Mouse (Mus musculus): ENCODE measurements around the gene Il1rl2. TPM values are rescaled to one million over a fixed set of nuclear protein-coding genes. Genes with fewer than 3 reads are reported as not detected.

Gene Il1rl2
- total RNA-seq, 2 experiments from 2014 or later = 1.0 to 1.7 TPM

DNA sequence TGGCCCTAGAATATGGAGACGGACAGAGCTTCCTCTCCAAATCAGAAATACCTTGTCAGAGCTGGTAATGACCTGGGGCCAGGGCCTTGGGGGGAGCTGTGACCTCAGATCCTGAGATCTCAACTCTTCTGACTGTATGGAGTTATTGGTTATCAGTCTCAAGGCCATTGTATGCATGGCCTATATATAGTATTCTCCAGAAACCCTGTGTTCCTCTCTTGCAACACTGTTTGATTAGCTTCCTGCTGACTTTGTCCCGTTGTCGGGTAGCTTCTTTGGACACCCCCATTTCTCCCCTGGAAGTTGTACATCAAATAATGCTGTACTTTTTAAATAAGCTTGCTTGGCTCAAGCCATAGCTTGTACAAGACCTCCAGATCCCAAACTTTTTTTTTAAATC lies 1.9 kb upstream of the Il1rl2 start:
- no peak for DNase-seq
- intact Hi-C loops (cut with DNase I) = no loop called here

DNA sequence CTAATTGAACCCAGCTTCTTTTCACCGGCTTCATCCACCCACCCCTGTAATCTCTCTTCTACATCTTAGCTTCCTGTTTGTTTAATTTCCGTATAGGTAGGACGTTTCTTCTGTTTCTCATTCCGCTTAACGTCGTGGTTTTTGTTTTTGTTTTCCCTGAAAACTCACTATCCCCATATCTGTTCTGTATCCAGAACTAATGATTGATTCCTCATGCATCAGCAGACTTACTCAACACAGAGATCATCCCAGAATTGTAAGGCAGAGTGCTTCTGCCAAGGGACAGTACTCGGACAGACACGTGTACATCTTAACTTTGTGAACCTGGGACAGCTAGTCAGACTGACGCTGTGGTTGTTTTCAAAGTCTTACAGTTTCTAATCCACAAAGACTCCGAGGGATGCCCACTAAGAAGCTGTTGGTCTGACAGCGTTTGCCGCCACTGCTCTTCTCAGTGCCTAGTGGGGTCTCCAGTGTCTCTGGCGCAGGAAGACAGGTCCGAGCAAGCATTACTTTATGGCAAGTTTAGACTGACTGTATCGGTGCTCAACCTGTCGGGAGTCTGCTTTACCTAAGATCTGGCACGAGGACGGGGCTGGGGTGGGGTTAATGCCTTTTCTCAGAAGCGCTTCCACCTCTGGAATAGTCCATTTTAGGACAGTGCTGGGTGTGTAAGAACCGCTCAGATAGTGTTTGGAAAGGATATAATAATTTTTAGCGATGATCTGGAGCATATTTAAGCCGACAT lies 719 bp downstream of the Il1rl2 start:
- intact Hi-C loops (cut with DNase I) = no loop called here
- DNase-seq = no peak

DNA sequence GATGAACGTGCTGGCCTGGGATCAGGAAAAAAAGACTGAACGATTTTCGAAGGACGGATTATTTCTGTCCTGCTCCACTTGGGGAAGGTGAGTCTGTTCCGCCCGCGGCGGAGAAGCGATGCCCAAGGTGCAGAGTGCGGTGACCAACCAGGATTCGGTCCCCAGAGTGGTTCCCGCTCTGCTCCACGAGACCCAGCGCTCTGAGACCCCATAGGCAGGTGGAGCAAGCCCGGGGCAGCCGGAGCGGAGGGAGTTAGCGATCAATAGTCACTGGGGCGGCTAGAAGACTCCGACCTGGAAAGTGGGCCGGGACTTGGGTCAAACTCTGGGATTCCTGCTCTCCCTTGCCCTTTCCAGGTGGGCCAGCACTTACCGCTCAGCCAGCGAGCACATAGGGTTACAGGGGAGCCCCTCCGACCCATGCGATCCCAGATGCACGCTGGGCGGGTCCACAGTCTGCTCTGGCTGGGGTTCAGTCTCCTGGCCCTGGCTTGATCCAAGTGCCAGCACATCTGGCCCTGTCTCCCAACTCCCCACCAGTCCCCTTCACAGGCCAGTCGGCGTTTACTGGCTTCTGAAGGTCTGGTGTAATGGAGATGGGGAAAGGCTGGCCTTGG lies 1.4 kb downstream of the Il1rl2 start:
- no peak for DNase-seq
- intact Hi-C loops (cut with DNase I) = no loop called here

DNA sequence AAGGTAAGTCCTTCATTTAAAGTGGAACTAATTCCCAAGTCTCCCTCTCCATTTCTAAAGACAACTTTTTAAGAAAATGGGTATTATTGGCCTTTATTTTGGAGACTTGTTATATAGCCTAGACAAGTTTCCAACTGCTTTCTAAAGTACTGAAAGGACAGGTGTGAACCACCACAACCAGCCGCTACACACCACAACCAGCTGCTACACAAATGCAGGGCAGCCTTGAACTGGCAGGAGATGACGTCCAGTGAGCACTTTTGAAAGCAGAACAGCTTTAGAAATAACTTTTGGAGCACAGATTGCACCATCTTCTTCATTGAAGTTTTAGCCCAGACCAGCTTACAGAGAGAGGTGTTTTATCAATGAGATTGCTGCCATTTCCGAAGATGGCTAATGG lies 3.2 kb downstream of the Il1rl2 start:
- intact Hi-C loops (cut with DNase I) = no loop called here
- DNase-seq = no peak

DNA sequence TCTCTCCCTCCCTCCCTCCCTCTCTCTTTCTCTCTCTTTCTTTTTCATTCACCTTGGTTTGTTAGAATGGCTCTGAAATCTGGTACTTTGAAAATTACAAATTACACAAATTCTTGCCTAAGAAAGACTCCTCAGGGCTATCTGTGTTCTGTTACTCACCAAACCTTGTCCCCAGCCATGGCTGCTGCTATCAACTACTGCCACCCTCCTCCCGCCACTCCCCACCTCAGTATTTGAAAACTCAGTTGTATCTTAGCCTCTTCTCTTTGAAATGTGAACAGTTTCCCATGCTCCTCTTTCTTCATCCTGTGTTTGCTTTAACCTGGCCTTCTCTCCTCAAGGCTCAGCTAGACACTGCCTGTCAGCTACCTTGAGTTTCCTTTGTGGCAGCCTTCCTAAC lies 5.1 kb downstream of the Il1rl2 start:
- intact Hi-C loops (cut with DNase I) = no loop called here
- no peak for DNase-seq

DNA sequence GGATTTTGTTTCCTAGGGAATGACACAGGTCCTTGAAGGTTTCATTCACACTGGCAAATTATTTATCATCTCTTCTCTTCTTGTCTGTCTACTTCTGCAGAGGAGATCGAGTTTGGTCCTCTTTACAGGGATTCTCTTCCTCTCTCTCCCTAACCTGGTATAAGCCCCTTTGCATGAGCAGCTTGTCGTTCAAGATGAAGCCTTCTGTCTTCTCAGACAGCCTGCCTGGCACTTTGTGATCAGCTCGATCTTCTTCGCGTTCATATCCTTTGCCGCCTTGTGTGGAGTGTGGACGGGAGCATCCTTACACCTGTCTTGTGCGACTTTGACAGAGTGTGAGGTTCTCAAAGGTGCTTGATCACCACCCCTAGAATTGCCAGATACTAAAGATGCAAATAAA lies 5.8 kb downstream of the Il1rl2 start:
- DNase-seq = no peak
- intact Hi-C loops (cut with DNase I) = no loop called here

DNA sequence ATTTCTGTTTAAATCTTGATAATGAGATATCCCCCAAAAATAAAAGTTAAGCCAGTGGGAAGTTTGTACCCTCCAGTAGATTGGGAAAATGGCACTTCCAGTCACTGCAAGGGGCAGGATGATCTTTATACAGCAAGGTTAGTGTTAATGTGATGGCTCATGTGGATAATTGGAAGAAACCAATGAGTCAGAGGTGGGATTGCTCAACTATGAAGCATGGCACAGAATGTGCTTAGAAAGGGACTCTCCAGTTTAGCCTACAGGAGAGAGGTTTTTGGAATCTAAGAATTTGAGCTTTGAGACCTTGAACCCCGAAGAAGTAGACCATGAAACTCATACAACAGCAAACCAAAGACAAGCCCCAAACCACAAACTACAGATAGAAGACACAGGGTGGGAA lies 14.9 kb downstream of the Il1rl2 start:
- intact Hi-C loops (cut with DNase I) = no loop called here
- DNase-seq = no peak

DNA sequence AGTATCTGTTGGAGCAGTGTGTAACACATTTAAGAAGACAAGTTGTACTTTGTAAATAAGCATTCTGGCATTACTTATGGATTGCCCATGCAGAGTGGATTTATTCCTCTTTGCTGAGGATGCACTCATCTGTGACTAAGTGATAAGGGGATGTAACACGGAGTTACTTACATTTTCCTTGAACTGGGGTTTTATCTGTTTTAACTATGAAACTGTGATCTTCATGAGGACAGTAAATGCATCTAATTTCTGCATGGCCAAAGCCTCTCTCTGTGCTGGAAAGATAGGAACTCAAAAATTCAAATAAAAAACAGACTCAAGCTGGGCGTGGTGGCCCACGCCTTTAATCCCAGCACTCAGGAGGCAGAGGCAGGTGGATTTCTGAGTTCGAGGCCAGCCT lies 15.7 kb downstream of the Il1rl2 start:
- intact Hi-C loops (cut with DNase I) = no loop called here
- DNase-seq = no peak

DNA sequence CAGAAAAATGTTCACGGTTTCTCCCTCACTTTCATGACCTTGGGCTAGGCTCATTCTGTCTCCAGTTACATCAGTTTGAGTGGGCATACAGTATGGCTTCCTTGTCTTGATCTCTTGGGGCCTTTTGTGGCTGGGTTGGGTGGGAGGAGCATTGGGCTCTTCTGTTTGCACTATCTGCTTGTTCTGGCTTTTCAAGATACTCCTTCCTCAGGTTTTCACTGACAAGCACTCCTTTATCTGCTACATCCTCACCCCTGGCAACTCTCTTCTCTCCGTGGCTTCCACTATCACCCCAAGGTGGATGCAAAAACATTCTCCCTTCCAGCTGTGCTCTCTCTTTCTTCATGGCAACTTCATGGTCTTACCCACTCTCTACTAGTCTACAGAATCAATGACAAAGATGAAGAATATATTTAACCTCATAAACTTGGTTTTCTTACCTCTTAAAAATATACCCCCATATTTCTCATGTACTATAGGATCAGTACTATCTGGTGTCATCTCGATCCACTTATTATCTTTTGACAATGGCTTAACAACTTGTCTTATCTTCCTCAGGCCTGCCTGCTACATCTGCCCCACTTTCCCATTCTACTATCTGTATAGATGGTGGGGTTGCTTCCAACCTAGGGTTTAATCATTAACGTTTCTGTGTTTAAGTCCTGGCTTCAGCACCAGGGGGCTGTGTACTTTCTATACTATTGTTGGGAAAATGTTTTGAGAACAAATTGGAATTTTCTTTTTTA lies 27.9 kb downstream of the Il1rl2 start:
- DNase-seq = no peak
- intact Hi-C loops (cut with DNase I) = no loop called here

DNA sequence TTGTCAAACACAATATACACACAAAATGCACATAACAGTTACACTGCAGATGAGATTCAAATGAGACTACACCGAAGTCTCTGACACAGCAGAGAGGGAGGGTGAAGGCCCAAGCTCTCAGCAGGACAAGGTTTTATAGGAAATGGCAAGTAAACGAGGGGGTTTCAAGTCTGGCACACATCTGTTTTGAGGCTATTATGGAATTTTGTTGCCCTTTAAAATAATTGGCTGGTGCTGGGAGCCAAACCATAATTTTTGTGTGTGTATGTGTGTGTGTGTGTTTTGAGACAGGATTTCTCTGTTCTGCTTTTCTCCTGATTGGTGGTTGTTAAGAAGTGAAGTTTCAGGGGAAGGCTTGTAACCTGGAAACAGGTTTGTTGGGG lies 28.5 kb downstream of the Il1rl2 start:
- intact Hi-C loops (cut with DNase I) = no loop called here
- no peak for DNase-seq

DNA sequence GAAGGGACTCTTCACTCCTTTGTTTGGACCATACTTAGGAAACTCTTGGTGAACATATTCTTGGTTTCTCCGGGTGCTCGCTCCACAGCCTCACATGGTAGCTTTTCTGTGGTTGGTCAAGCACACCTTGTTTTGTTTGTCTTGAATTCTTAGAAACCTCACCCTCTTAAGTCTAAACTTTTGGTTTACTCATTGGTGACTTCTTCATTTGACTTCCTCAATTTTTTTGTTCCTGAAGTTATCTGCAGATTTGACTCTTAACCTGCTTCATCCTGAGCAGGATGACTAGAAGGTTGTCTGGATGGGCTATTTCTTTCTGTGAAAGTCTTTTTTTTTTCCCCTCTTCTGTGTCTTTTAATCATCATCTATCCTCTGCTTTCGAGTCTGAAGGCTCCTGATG lies 30.3 kb downstream of the Il1rl2 start:
- intact Hi-C loops (cut with DNase I) = no loop called here
- no peak for DNase-seq

DNA sequence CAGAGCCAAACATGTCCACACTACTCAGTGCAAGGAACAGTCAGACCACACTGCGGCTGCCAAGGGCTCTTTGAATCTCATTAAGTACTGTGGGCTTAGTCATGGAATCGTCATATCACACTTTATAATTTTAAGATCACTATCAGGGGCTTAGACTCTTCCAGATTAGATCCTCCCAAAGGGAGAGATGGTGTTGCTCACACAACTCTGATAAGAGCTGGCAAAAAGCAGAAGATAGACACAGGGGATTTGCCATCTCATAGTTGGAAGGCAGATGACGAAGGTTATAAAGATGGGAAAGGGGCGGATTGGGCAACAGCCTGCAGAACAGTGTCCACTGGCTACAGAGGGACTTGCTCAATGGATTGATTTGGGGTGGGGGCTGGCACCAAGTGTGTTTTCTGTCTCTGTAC lies 31.0 kb downstream of the Il1rl2 start:
- intact Hi-C loops (cut with DNase I) = no loop called here
- no peak for DNase-seq

DNA sequence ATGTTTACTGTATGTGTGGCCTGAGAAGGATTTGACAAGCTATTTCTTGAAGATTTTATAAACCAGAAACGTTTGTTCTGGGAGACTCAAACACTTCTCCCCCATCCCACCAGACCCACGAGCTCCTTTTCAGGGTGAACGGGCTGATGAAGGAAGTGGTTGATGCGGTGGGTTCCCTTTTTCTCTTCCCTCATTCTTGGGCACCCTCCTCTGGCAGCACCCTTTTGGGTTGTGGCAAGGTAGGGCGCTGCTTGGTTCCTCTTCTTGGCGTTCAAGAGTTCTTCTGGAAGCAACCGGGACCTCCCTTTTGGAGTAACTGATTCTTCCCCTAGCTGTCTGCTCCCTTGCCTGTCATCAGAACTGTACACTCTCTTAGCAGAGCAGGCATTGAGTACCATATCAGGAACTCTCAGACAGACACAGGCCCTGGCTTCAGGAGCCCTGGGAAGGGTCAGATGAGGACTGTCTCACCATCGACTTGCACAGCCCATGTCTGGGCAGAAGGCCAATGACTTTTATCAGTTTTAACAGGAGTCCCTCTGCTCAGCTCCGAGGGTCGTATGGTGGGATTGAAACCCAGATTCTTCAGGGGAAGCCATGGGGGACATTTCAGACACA lies 31.6 kb downstream of the Il1rl2 start:
- no peak for DNase-seq

DNA sequence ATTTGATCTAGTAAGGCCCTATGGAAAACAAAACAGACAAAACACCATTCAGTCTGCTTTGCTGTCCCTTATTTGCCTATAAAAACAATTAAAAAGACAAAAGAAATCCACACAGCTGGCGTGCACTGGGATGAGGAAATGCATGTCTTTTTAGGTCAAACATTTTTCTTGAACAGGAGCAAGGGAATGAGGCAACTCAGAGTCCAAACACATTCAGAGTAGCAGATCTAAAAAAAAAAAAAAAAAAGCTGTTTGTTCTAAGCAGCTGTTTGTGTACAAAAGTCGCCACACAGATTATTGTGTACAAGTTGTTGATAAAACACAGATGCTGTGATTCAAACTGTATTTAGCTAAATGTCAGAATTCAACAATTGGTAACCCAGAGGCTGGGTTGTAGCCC lies 33.5 kb downstream of the Il1rl2 start:
- intact Hi-C loops (cut with DNase I) = no loop called here
- no peak for DNase-seq

More for the DNA sequence above, 31.6 kb downstream of the Il1rl2 start:
- intact Hi-C loops (cut with DNase I) = no loop called here

DNA sequence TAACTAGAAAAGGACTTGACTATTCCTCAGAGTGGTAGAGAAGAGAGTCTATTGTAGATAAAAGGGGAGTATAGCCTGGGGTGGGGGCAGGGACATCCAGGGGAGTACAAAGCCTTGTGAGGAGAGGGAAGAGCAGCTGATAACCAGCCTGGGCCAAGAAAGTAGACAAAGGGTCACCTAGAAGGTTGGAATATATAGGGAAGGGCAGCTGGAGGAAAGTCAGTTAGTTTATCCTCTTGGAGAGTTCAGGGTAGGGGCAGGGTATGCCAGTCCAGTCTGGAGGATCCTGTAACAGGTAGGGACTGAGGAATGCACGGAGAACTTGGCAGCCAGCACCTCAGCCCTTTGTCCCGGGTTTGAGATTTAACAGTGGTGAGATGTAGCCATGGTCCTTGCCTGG lies 33.9 kb downstream of the Il1rl2 start:
- intact Hi-C loops (cut with DNase I) = no loop called here
- no peak for DNase-seq

DNA sequence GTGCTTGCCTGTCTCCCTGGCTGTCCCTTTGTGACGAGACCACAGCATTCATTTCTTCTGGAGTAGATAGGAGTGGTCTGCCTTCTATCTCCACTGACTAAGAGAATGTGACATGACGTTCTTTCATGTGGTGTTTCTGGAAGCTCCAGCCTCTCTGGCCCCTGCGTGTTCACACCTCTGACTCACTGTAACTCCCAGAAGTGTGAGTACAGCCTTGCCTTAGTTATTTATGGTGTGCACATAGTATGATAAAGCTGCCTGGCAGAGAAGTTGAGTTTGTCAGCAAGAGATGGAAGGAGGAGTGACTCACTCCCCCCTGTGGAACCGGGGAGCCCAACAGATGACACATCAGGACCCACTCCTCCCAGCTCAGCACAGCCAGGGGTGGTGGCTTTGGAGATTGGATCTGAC lies 34.4 kb downstream of the Il1rl2 start:
- no peak for DNase-seq
- intact Hi-C loops (cut with DNase I) = no loop called here

DNA sequence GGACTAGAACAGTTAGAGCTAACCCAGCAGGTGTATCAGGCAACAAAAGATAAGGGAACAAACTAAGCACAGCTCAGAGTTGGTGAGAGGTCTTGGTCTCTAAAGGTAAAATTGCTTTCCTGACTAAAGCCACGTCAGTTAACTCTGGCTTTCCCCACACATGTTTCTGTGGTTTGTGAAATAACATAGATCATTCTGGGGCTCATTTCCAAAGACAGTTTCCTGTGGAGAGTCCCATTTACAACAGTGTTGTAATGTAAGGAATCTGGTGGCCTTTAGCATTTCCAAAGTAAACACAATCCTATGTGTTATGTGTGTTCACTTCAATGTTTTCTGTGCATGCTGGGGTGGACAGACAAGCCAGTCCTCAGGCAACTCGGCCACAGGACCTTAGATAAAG lies 35.3 kb downstream of the Il1rl2 start:
- intact Hi-C loops (cut with DNase I) = loop anchor here (10.0 kb wide), 1 partner anchor 325 kb away; no protein-coding TSS in a partner anchor
- no peak for DNase-seq

DNA sequence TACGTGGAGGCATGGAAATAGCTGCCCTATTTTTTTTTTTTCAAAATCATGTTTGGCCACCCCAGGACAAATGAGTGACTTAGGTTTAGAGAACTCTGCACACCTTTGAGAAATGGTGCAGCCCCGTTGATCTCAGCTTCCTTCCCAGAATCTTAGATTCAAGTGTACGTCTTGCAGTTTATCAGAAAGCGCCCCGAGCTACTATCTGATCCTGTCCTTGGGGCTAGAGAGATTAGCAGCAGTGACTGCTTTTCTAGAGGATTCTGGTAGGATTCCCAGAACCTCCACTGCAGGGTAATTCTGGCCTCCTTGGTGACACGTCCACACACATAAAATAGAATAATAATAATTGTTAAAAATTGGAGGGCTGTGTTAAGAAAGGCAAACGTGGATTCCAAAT lies 36.6 kb downstream of the Il1rl2 start:
- DNase-seq = no peak
- intact Hi-C loops (cut with DNase I) = loop anchor here (10.0 kb wide), 1 partner anchor 326 kb away; no protein-coding TSS in a partner anchor

DNA sequence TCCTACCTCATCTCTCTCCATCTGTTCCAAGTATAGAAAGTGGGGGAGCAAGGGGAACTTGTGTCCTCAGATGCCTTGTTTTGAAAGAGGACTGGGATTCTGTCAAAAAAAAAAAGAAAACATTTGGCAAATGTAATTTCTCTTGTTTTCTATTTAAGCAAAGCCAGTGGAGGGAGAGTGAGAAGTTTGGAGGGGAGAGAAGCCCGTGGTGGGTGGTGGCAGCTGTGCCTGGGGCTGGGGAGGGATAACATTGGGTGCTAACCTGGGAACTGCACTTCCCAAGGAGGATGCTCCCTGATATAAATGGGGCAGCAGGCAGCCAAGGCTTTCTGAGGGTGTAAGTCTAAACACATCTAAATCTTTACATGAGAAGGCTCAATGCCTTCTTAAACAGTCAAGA lies 37.2 kb downstream of the Il1rl2 start:
- intact Hi-C loops (cut with DNase I) = loop anchor here (10.0 kb wide), 1 partner anchor 327 kb away; no protein-coding TSS in a partner anchor
- no peak for DNase-seq

DNA sequence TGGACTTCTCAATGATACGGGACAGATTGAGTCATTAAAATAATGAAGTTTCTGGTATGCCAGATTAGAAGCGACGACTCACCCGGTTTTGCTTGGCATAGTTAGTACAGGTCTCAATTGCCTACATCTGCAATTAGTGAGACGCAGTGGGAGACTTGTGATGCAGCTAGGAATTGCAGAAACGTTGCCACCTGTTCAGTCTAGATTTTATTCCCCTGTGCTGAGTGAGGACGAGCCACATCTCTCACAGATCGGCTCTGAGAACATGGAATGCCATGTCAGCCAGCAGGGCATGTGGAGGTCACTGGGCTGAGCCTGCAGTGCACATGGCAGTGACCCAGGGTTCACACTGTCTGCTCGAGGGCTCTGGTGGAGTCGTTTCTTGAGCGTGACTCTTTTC lies 38.4 kb downstream of the Il1rl2 start:
- no peak for DNase-seq
- intact Hi-C loops (cut with DNase I) = loop anchor here (10.0 kb wide), 1 partner anchor 328 kb away; no protein-coding TSS in a partner anchor

DNA sequence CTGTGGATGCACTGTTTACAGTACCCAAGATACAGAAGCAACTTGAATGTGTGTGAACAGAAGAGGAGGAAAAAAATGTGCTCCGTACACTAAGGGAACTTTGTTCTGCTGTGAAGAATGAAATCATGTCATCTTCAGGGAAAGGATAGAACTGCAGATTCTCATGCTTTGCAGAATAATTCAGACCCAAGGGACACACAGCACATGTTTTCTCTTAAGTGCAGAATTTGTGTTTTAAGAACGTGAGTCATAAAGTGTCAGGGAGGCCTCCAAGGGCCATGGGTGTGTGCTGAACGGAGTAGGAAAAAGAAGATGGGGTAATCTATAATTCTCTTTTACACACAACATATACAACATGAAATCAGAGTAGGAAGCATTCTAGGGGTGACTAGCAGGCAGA lies 48.5 kb downstream of the Il1rl2 start:
- intact Hi-C loops (cut with DNase I) = loop anchor here (2.0 to 10.0 kb wide), 4 partner anchors 256 to 688 kb away; partner anchors contain the start of gene Map4k4
- no peak for DNase-seq
